Mouse (Mus musculus): ENCODE measurements around the gene Tmc7. TPM values are rescaled to one million over a fixed set of nuclear protein-coding genes. Genes with fewer than 3 reads are reported as not detected.
A peak's percentile ranks its signal among the peaks of the same experiment; 100 is the strongest.

The Tmc7 gene
- polyA plus RNA-seq, 1 experiment from 2014 or later: 10.5 TPM

GRCm38 (mm10) chr7:118490666-118491430 lies 93.7 kb downstream of the Tmc7 start:
- H3K36me3 ChIP-seq (ENCODE audit: control insufficient read depth, insufficient read depth, low read length): no peaks in the 10 kb centered on the region; the same call in 1 of the 2 replicates
- 2% methylated on average over 67 of the region's 67 CpGs for WGBS
- DNase-seq (ENCODE audit: low spot score): peak; percentile 51
- peak overlapping the region; percentile 58 for H3K4me3 ChIP-seq (ENCODE audit: low read depth, low read length)
- H3K27ac ChIP-seq (ENCODE audit: low read depth, low read length): no peak overlapping the region
- H3K9ac ChIP-seq (ENCODE audit: low read length): peak overlapping the region; percentile 82
- H3K4me1 ChIP-seq (ENCODE audit: control insufficient read depth, insufficient read depth, low read length): peaks cover 3% of the 10 kb centered on the region; the same call in 1 of the 2 replicates
- peak; percentile 56 for ATAC-seq (ENCODE audit: insufficient read depth, low FRiP score, low TSS enrichment)
- H3K9me3 ChIP-seq (ENCODE audit: control insufficient read depth, low read length): no peaks in the 10 kb centered on the region
- H3K27me3 ChIP-seq (ENCODE audit: control insufficient read depth, insufficient read depth, low read length): peaks cover 28% of the 10 kb centered on the region
- peak overlapping the region; percentile 74 for H3K4me2 ChIP-seq (ENCODE audit: low read depth)

DNA sequence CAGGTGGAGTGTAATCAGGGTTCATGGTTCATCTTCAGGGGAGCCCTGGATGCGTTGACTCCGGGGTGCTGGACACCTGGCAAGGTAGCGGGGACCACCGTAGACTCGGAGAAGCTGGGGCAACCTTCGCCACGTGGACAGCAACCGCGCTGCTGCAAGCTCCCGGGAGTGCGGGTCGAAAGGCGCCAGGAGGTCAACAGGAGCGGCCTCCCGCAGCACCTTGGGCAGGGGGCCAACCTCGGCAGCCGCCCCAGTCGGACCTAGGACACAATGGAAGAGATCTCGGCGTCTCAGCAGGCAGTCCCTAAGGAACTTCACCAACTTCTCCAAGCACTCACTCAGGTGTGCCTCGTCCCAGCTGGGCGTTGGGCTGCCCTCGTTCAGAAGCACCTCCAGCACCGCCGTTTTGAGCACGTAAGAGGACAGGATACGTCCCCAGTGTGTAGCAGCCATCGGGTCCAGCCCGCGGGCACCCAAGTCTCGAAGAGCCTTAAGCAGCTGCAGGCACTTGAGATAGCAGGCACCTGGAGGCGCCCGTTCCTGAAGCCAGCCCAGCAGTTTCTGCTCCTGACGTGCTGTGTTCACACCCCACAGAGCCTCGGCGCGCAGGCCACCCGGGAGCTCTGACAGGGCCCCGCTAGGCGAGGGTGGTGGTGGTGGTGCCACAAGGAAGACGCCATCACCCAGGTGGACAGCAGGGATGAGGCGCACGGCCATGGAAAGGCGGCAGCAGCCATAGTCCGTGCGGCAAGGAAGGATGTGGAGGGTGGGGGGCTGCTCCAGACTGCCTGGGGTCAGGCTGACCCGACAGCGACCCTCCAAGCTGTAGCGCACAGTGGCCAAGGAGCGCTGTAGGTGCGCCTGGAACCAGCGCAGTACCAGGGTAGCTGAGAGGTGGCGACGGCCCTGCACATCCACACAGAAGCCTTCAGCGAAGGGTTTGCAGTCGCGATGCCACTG lies 94.5 kb downstream of the Tmc7 start:
- ATAC-seq (ENCODE audit: insufficient read depth, low FRiP score, low TSS enrichment) (no peak), DNase-seq (ENCODE audit: low spot score) (no peak)
- 14% methylated on average over 57 of the region's 57 CpGs for WGBS
- H3K4me3 ChIP-seq (ENCODE audit: low read depth, low read length): peak overlapping the region; percentile 58; the same call in 1 of the 2 replicates
- peak overlapping the region; percentile 74 for H3K4me2 ChIP-seq (ENCODE audit: low read depth)
- no peak overlapping the region for H3K9ac ChIP-seq (ENCODE audit: low read length)
- H3K27ac ChIP-seq (ENCODE audit: low read depth, low read length): no peak overlapping the region
- H3K4me1 ChIP-seq (ENCODE audit: control insufficient read depth, insufficient read depth, low read length): peaks cover 3% of the 10 kb centered on the region; the same call in 1 of the 2 replicates
- no peaks in the 10 kb centered on the region for H3K9me3 ChIP-seq (ENCODE audit: control insufficient read depth, low read length)
- H3K27me3 ChIP-seq (ENCODE audit: control insufficient read depth, insufficient read depth, low read length): peaks cover 28% of the 10 kb centered on the region
- no peaks in the 10 kb centered on the region; the same call in 1 of the 2 replicates for H3K36me3 ChIP-seq (ENCODE audit: control insufficient read depth, insufficient read depth, low read length)

DNA sequence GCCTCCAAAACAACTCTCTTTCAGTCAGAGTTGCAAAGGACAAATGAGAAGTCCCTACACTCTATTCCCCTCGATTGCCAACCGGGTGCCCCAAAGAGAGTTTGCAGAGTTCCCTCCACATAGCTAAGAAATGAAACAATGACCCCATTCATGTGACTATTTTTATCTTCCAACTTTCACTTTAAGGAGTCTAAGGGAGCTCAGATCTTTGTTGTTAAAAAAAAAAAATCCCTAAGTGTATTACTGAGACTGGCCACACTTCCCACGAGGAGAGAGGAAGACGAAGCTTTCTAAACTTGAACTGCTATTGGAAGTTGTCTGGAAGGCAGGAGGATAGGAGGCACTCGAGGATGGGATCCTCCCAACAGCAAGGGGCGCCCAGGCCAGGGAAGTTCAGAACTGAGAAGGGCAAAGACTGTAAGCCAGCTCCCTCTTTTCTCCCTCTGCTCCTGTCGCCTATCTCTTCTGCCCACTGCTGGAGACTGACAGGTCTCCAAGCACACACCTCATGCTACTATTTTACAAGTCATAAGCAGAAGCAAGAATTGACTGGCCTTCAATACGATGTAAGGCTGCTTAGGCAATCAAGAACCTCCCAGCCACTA lies 96.4 kb downstream of the Tmc7 start:
- Histone ChIP-seq H3K36me3 (ENCODE audit: control insufficient read depth, insufficient read depth, low read length) (no peaks in the 10 kb centered on the region; the same call in 1 of the 2 replicates), H3K27me3 (ENCODE audit: control insufficient read depth, insufficient read depth, low read length) (peaks cover 28% of the 10 kb centered on the region), H3K4me2 (ENCODE audit: low read depth) (no peak overlapping the region), H3K4me1 (ENCODE audit: control insufficient read depth, insufficient read depth, low read length) (peaks cover 3% of the 10 kb centered on the region; the same call in 1 of the 2 replicates), H3K9ac (ENCODE audit: low read length) (no peak overlapping the region), H3K27ac (ENCODE audit: low read depth, low read length) (no peak overlapping the region), H3K4me3 (ENCODE audit: low read depth, low read length) (no peak overlapping the region), H3K9me3 (ENCODE audit: control insufficient read depth, low read length) (no peaks in the 10 kb centered on the region)
- DNase-seq (ENCODE audit: low spot score) (no peak), ATAC-seq (ENCODE audit: insufficient read depth, low FRiP score, low TSS enrichment) (no peak)
- 34% methylated on average over 8 of the region's 8 CpGs for WGBS

DNA sequence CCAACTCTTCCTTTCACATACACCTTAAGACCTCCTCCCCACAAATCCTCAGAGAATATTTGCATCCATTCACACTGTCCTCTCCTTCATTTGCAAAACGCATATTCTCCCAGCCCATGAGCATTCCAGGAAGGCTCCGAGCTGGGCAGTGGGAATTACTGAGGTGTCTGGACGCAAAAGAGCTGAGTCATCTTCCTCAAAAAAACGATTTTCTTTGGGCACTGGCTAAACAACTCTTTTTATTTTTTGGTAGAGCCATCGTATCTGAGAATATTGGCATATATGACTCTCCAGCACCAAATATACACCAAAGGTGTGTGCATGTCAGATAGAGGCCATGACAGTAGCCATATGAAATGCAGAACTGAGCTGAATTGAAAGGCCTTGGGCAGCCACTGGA lies 97.6 kb downstream of the Tmc7 start:
- DNase-seq (ENCODE audit: low spot score): no peak
- Histone ChIP-seq H3K4me3 (ENCODE audit: low read depth, low read length) (no peak overlapping the region), H3K36me3 (ENCODE audit: control insufficient read depth, insufficient read depth, low read length) (no peaks in the 10 kb centered on the region; the same call in 1 of the 2 replicates), H3K9ac (ENCODE audit: low read length) (no peak overlapping the region), H3K4me1 (ENCODE audit: control insufficient read depth, insufficient read depth, low read length) (peaks cover 3% of the 10 kb centered on the region; the same call in 1 of the 2 replicates), H3K27ac (ENCODE audit: low read depth, low read length) (no peak overlapping the region), H3K4me2 (ENCODE audit: low read depth) (no peak overlapping the region), H3K27me3 (ENCODE audit: control insufficient read depth, insufficient read depth, low read length) (peaks cover 24% of the 10 kb centered on the region), H3K9me3 (ENCODE audit: control insufficient read depth, low read length) (no peaks in the 10 kb centered on the region)
- 69% methylated on average over 5 of the region's 5 CpGs for WGBS
- no peak for ATAC-seq (ENCODE audit: insufficient read depth, low FRiP score, low TSS enrichment)

Other genes starting within 250 kb of the Tmc7 start
- gene Syt17, start 136.5 kb downstream of the Tmc7 start, polyA plus RNA-seq (2014; fragmentation: Nextera tagmentation; extraction: Ambion mirVana): 7.8 and 8.0 TPM in 2 replicates
- gene Itpripl2, start 92.8 kb downstream of the Tmc7 start, polyA plus RNA-seq (2014; fragmentation: Nextera tagmentation; extraction: Ambion mirVana): 1.1 and 1.4 TPM in 2 replicates
- gene Coq7, start 51.4 kb downstream of the Tmc7 start, polyA plus RNA-seq (2014; fragmentation: Nextera tagmentation; extraction: Ambion mirVana): 118 and 127 TPM in 2 replicates
- 0.17 and 0.19 TPM in 2 replicates for gene Tmc5, start 12.6 kb upstream of the Tmc7 start, polyA plus RNA-seq (2014; fragmentation: Nextera tagmentation; extraction: Ambion mirVana)
- gene Gde1, start 121.0 kb upstream of the Tmc7 start, polyA plus RNA-seq (2014; fragmentation: Nextera tagmentation; extraction: Ambion mirVana): 109 and 114 TPM in 2 replicates
- 20.7 and 22.1 TPM in 2 replicates for gene Ccp110, start 127.8 kb upstream of the Tmc7 start, polyA plus RNA-seq (2014; fragmentation: Nextera tagmentation; extraction: Ambion mirVana)
- 77.7 and 80.5 TPM in 2 replicates for gene Vps35l, start 155.5 kb upstream of the Tmc7 start, polyA plus RNA-seq (2014; fragmentation: Nextera tagmentation; extraction: Ambion mirVana)